Mouse (Mus musculus) heart, postnatal 0 days (tissue): Measurements from ENCODE around the gene Borcs6. TPM values are rescaled to one million over a fixed set of nuclear protein-coding genes. Genes with fewer than 3 reads are reported as not detected.

Source experiments
- ATAC-seq: fragments of 200-750 bp; cut with Nextera tagmentation; 2 replicates; pipeline ENCODE4 v1.8.0; 2017; ENCODE audit warnings: low read depth, moderate number of reproducible peaks, moderate library complexity; ENCODE audit not compliant: insufficient read depth
- DNase-seq: peaks from one replicate; pipeline ENCODE4 v3.0.0-alpha.2; 2016; ENCODE audit warnings: low spot score
- H3K27ac ChIP-seq: fragments of 300-500 bp; sonication (generic); 2 replicates; pipeline ENCODE4 v1.5.1; 2014; ENCODE audit warnings: low read depth, mild to moderate bottlenecking
- H3K27me3 ChIP-seq: fragments of 300-500 bp; sonication (generic); 2 replicates; pipeline ENCODE4 v1.6.1; 2014; ENCODE audit warnings: low read length, mixed read lengths; ENCODE audit not compliant: control insufficient read depth, insufficient read depth
- H3K36me3 ChIP-seq: fragments of 300-500 bp; sonication (generic); replicated peaks from 2 replicates; pipeline ENCODE4 v1.6.1; 2014; ENCODE audit warnings: low read length, mixed read lengths; ENCODE audit not compliant: control insufficient read depth, insufficient read depth
- H3K4me1 ChIP-seq: fragments of 300-500 bp; sonication (generic); 2 replicates; pipeline ENCODE4 v1.6.1; 2014; ENCODE audit warnings: antibody characterized with exemption; ENCODE audit not compliant: control insufficient read depth, insufficient read depth
- H3K4me2 ChIP-seq: fragments of 300-500 bp; sonication (generic); 2 replicates; pipeline ENCODE4 v1.6.1; 2014; ENCODE audit warnings: low read depth, mild to moderate bottlenecking, low read length, moderate library complexity
- H3K4me3 ChIP-seq: fragments of 300-500 bp; sonication (generic); 2 replicates; pipeline ENCODE4 v1.5.1; 2014; ENCODE audit warnings: low read depth, low read length
- H3K9ac ChIP-seq: fragments of 300-500 bp; sonication (generic); replicated peaks from 2 replicates; pipeline ENCODE4 v1.6.1; 2014; ENCODE audit warnings: low read depth, low read length, mixed read lengths
- H3K9me3 ChIP-seq: fragments of 300-500 bp; sonication (generic); replicated peaks from 2 replicates; pipeline ENCODE4 v1.6.1; 2016; ENCODE audit warnings: low read length; ENCODE audit not compliant: control insufficient read depth
- CTCF ChIP-seq: IDR thresholded peaks from 2 replicates; pipeline ENCODE4 v1.5.1; 2016; ENCODE audit warnings: antibody characterized with exemption, control low read depth, low read depth
- EP300 ChIP-seq: IDR thresholded peaks from 2 replicates; pipeline ENCODE4 v1.6.1; 2016; ENCODE audit warnings: antibody characterized with exemption, low read depth
- WGBS: fragments of 180-500 bp; shearing (Covaris S2); extraction: QIAGEN DNeasy Blood & Tissue Kit; methylation state at CpG from one replicate; pipeline ENCODE4 v1.1.7; 2014; 5-methylcytosine and 5-hydroxymethylcytosine counted together
- polyA plus RNA-seq: library from polyadenylated mRNA; unstranded; fragments of >200 nt; fragmentation: Nextera tagmentation; extraction: Ambion mirVana; gene quantifications from 2 replicates; pipeline ENCODE4 v1.2.1, GENCODE M21; 2015
- total RNA-seq: library from RNA; depleted of rRNA; stranded (reverse); fragments of >200 nt; gene quantifications from 2 replicates; pipeline ENCODE4 v1.2.3, GENCODE M21; 2014; ENCODE audit warnings: low replicate concordance

Borcs6 gene
- total and polyA plus RNA-seq, 2 experiments from 2014 or later = 12.1 to 24.1 TPM

GRCm38 (mm10) chr11:69051771-69052170 lies 7.7 kb upstream of the Borcs6 start:
- no peak for TF ChIP-seq CTCF
- no peak for TF ChIP-seq EP300
- H3K4me3 ChIP-seq = no peak overlapping the region
- H3K9ac ChIP-seq = no peak overlapping the region
- 87% methylated on average over 4 of the region's 4 CpGs for WGBS
- peaks cover 7% of the 10 kb centered on the region for H3K4me1 ChIP-seq
- no peaks in the 10 kb centered on the region for H3K27me3 ChIP-seq
- DNase-seq (no peak), ATAC-seq (no peak)
- no peak overlapping the region for H3K27ac ChIP-seq
- no peak overlapping the region for H3K4me2 ChIP-seq
- H3K36me3 ChIP-seq = peaks cover 19% of the 10 kb centered on the region; the same call in 1 of the 2 replicates
- no peaks in the 10 kb centered on the region for H3K9me3 ChIP-seq

GRCm38 (mm10) chr11:69052824-69053421 lies 6.6 kb upstream of the Borcs6 start:
- 0 out of 2 replicates have a peak, but pooled peaks cover under 1% of the 10 kb centered on the region for H3K4me1 ChIP-seq
- TF ChIP-seq CTCF (no peak), EP300 (no peak)
- no peak for DNase-seq
- H3K4me3 ChIP-seq = no peak overlapping the region
- no peak for ATAC-seq
- H3K9me3 ChIP-seq = no peaks in the 10 kb centered on the region
- H3K27ac ChIP-seq = no peak overlapping the region
- 91% methylated on average over 2 of the region's 2 CpGs for WGBS
- peaks cover 19% of the 10 kb centered on the region; the same call in 1 of the 2 replicates for H3K36me3 ChIP-seq
- H3K4me2 ChIP-seq = no peak overlapping the region
- no peak overlapping the region for H3K9ac ChIP-seq
- no peaks in the 10 kb centered on the region for H3K27me3 ChIP-seq

GRCm38 (mm10) chr11:69053848-69054247 lies 5.7 kb upstream of the Borcs6 start:
- Histone ChIP-seq H3K4me2 (no peak overlapping the region), H3K9me3 (no peaks in the 10 kb centered on the region), H3K27me3 (no peaks in the 10 kb centered on the region), H3K4me3 (no peak overlapping the region), H3K4me1 (peaks cover 9% of the 10 kb centered on the region; the same call in 1 of the 2 replicates), H3K36me3 (peaks cover 19% of the 10 kb centered on the region; the same call in 1 of the 2 replicates), H3K9ac (no peak overlapping the region), H3K27ac (no peak overlapping the region)
- ATAC-seq (no peak), DNase-seq (no peak)
- WGBS = 70% methylated on average over 3 of the region's 3 CpGs
- TF ChIP-seq EP300 (no peak), CTCF (no peak)

- DNase-seq = no peak
These were observed 1.3 kb upstream of the Borcs6 start for GRCm38 (mm10) chr11:69058265-69058664.

GRCm38 (mm10) chr11:69058729-69059356 lies 674 bp upstream of the Borcs6 start:
- peak overlapping the region; percentile 92 for H3K27ac ChIP-seq
- no peaks in the 10 kb centered on the region for H3K36me3 ChIP-seq
- ATAC-seq (no peak; the same call in 1 of the 2 replicates), DNase-seq (no peak)
- H3K9me3 ChIP-seq = no peaks in the 10 kb centered on the region
- TF ChIP-seq EP300 (no peak), CTCF (no peak)
- peak overlapping the region; percentile 90 for H3K4me2 ChIP-seq
- H3K9ac ChIP-seq = peak overlapping the region; percentile 92
- peak overlapping the region; percentile 98 for H3K4me3 ChIP-seq
- H3K27me3 ChIP-seq = no peaks in the 10 kb centered on the region
- WGBS = 1% methylated on average over 19 of the region's 19 CpGs
- peaks cover 27% of the 10 kb centered on the region for H3K4me1 ChIP-seq

More at GRCm38 (mm10) chr11:69058265-69058664, 1.3 kb upstream of the Borcs6 start:
- H3K4me1 ChIP-seq = peaks cover 25% of the 10 kb centered on the region
- H3K36me3 ChIP-seq = no peaks in the 10 kb centered on the region
- H3K9me3 ChIP-seq = no peaks in the 10 kb centered on the region
- TF ChIP-seq CTCF (no peak), EP300 (no peak)
- WGBS = 56% methylated on average over 2 of the region's 2 CpGs
- H3K4me2 ChIP-seq = peak overlapping the region; percentile 90
- peak overlapping the region; percentile 98 for H3K4me3 ChIP-seq
- H3K9ac ChIP-seq = peak overlapping the region; percentile 92
- ATAC-seq = no peak
- no peaks in the 10 kb centered on the region for H3K27me3 ChIP-seq
- H3K27ac ChIP-seq = peak overlapping the region; percentile 92
